Mouse (Mus musculus): ENCODE measurements around the gene Fbxo17.

Fbxo17 gene

GRCm38 (mm10) chr7:28766910-28767309, 50.3 kb downstream of the Fbxo17 start:
- DNase-seq (ENCODE audit: low read depth, low spot score) = no peak

GRCm38 (mm10) chr7:28767462-28767965, 50.9 kb downstream of the Fbxo17 start, which contains the start of gene Nfkbib:
TSS of gene Nfkbib (minus strand) at chr7:28767512.
- no peak for DNase-seq (ENCODE audit: low read depth, low spot score)

GRCm38 (mm10) chr7:28769414-28769958, 52.9 kb downstream of the Fbxo17 start:
- no peak for DNase-seq (ENCODE audit: low read depth, low spot score)

- no peak for DNase-seq (ENCODE audit: low read depth, low spot score)
Observed at GRCm38 (mm10) chr7:28770309-28770708, 53.7 kb downstream of the Fbxo17 start.

GRCm38 (mm10) chr7:28771867-28772266, 55.3 kb downstream of the Fbxo17 start:
- no peak for DNase-seq (ENCODE audit: low read depth, low spot score)

- no peak for DNase-seq (ENCODE audit: low read depth, low spot score)
Observed at GRCm38 (mm10) chr7:28773163-28773562, 56.6 kb downstream of the Fbxo17 start.

- no peak for DNase-seq (ENCODE audit: low read depth, low spot score)
Observed at GRCm38 (mm10) chr7:28774164-28774563, 57.6 kb downstream of the Fbxo17 start.

GRCm38 (mm10) chr7:28775129-28775528, 58.5 kb downstream of the Fbxo17 start:
- no peak for DNase-seq (ENCODE audit: low read depth, low spot score)

GRCm38 (mm10) chr7:28778825-28779224, 62.2 kb downstream of the Fbxo17 start:
- no peak for DNase-seq (ENCODE audit: low read depth, low spot score)

- peak; percentile 79 for DNase-seq (ENCODE audit: low read depth, low spot score)
Observed at GRCm38 (mm10) chr7:28780067-28780658, 63.6 kb downstream of the Fbxo17 start.

GRCm38 (mm10) chr7:28780857-28781256, 64.3 kb downstream of the Fbxo17 start:
- no peak for DNase-seq (ENCODE audit: low read depth, low spot score)

GRCm38 (mm10) chr7:28781261-28781663, 64.7 kb downstream of the Fbxo17 start:
- no peak for DNase-seq (ENCODE audit: low read depth, low spot score)

- no peak for DNase-seq (ENCODE audit: low read depth, low spot score)
Observed at GRCm38 (mm10) chr7:28785161-28785560, 68.6 kb downstream of the Fbxo17 start.

Data from c-Kit-negative CD71-positive TER-119-positive erythroid progenitor cells, embryonic 14.5 days (primary cell).